Mouse (Mus musculus) MEL-GATA-1-ER (cell line): ENCODE measurements around the gene Sap30l.
"Not testable (repeated sequence)": the region's sequence is repeated elsewhere in the genome, so short reads cannot be mapped to it uniquely, and the experiment has no call there.

ENCODE experiments used
- DNase-seq: peaks from one replicate; pipeline ENCODE4 v3.0.0-alpha.2; 2012; ENCODE audit warnings: low read depth; ENCODE audit errors: extremely low read depth

Gene Sap30l

GRCm38 (mm10) chr11:57831281-57831781, 29.9 kb downstream of the Sap30l start:
- no peak for DNase-seq

GRCm38 (mm10) chr11:57831861-57832260, 30.4 kb downstream of the Sap30l start:
- DNase-seq = no peak

- no peak for DNase-seq
Observed at GRCm38 (mm10) chr11:57832552-57833201, 31.2 kb downstream of the Sap30l start, which contains the start of gene Hand1. Gene Hand1 (minus strand): TSS chr11:57832818.

DNA sequence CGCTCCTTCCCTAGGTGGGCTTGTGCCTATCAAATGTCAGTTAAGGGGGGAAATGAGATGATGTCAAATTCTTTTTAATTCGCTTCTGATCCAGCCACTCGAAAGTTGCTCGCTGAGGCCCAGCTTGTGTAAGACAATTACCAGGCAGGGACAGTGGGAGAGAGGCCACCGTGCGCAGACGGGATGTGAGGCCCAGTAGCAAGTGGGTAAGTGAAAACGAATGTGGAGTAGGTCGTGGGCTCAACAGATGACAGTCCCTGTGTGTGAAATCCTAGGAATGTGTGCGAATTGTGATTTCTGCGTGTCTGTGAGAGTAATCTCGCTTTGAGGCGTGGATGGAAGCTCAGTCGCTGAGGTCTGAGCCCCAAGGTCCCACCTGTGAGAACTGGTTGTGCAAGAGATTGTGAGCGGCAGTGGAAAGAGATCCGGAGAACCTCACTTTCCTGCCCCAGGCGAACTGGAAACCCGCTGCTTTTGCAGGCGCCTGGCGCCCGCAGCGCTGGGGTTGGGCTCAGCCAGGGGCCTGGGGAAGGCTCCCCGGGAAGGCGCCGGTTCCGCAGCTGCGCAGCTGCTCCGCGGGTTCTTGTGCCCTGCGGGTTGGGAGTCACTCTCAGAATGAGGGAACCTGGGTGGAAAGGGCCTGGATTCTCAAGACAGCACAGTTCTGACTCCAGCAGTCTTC, 32.0 kb downstream of the Sap30l start:
- no peak for DNase-seq

DNA sequence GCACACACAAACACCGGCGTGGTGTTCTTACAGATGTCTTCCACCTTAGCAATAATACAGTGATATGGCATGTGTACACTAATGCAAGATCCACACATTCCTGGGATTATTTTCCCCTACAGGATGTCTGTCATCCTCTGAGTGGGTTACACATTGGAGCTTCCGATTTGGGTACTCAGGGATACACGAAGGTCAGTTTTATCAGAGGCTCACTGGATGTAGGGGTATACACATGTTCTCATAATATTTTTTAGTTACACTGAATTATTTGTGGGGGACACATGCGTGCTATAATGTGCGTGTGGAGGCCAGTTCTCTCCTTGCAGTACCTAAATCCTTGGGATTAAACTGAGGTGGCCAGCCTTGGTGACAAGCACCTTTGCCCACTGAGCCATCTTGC, 32.6 kb downstream of the Sap30l start:
- no peak for DNase-seq

- no peak for DNase-seq
Observed at GRCm38 (mm10) chr11:57835331-57835730, 33.9 kb downstream of the Sap30l start.

GRCm38 (mm10) chr11:57835931-57836330, 34.5 kb downstream of the Sap30l start:
- DNase-seq = no peak

GRCm38 (mm10) chr11:57836401-57836800, 35.0 kb downstream of the Sap30l start:
- DNase-seq = no peak

DNA sequence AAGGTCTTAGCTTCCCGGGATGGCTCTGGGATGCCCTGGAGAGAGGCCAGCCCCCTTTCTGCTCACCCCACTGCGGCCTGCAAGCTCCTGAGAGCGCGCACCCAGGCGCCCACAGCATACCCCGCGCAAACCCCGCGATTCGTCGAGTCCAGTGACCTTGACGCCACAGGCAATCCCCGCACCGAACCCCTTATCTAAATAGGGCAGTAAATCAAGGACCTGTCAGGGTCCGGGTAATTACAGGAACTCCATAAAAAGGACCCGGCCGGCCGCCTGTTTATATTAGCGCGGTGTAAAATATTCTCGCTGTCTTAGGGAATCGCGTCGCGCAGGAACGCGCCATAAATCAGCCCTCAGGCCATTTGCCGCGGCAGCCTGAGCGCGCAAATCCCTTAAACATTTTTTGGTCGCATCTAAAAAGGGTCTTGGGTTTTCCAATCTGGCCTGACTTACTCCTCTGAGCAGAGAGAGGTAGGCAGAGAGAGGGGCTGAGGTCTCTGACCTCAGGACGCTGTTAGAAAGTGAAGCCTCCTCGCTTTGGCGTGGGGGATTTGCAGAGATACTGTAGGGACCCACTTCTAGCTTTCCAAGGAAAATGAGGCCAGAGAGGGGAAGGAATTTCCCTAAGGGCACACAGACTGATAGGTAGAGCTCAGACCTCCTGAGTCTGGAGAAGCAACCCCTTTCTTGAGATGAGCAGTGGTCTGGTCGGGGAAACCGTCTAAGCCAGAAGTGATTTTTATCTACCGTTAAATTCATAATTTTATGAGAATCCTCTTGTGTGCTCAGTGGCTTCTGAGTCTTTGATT, 35.6 kb downstream of the Sap30l start:
- no peak for DNase-seq

DNA sequence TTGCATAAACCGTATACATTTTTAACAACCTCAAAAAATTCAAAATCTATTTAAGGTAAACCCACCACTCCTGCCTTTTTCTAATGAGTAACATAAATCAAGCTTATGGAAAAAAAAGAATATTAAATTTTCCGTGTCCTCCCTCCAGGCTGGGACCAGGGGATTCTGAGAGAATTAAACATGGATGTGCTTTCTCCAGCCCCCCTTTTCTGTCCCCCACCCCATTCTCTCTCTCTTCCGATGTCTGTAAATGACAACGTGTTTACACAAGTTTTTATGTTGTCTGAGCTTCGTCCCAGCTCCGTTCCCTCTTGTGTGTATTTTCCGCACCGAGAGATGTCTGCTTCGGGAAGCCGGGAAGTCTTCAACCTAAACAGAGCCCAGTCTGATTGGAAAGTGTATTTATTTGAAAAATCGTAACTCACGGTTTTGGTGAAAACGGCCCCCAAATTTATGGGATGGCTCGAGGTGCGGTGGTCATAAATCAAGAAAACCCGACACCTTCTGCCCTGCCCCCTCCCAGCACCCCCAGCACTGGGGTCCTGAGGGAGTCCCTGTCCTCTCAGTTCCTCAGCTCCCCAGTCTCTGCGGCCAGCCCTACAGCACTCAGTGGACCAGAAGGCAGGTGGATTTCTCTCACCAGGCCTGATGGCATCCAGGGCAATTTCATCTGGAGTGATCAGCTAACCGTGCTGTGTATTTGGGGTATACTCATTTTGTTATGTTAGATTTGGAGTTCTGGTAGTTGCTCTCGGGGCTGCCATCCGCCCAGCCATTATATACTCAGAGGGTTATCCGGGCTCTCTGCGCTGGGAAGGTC, 36.6 kb downstream of the Sap30l start:
- no peak for DNase-seq

DNA sequence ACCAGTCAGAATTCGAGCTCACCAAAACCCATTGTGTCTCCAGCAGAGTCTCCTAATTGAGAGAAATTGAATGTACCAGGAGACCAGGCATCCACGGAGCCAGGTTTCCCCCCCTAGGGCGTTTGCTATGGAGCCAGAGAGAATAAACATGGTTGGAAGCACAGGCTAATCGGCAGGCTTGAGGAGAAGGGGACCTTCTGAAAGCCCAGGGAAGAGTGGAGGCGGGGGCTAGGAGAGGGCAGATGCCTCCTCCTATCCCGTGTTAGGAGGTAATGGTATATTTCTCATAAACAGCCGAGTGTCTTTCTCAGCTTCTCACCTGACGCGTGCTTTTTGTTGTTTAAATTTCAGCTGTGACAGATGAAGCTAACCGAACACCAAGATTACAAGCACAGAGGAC, 39.5 kb downstream of the Sap30l start:
- DNase-seq = no peak

DNA sequence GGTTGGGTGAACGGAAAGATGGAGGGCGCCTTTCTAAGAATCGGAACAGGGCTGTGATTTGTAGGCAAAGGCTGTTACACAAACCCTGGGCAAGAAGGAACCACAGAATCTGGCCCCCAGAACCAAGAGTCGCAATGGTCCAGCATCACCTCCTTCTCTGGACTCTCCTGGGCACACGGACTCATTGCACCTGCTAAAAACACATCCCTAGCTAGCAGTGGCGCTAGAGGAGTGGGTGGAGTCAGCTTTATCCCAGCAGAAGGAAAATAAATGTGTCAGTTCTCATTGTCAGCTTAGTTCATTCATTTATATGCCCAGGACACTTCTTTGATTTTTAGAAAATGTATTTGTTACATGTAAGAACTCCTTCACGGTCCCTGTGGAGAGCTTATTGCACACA, 40.0 kb downstream of the Sap30l start:
- DNase-seq = no peak

- not testable (repeated sequence) for DNase-seq
Observed at GRCm38 (mm10) chr11:57846421-57847363, 45.3 kb downstream of the Sap30l start.

DNA sequence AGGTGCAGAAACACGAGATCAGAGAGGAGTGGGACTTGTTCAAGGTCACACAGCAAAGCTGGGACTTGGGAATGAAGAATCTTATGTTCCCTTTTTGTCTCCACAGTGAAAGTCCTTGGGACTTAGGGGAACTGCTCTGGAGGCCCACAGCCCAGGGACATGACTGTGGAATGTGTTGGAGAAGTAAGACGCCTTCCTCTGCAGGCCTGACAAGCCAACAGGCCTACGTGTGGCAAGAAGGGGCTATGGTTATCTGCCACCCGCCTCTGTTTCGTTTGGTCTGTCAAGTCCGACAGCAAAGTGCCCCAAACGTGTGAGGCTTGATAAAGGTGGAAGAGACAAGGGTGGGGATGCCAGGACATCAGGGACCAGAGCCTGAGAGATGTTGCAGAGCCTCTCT, 46.0 kb downstream of the Sap30l start:
- DNase-seq = no peak

GRCm38 (mm10) chr11:57850298-57850697, 48.9 kb downstream of the Sap30l start:
- no peak for DNase-seq

- DNase-seq = no peak
Observed at GRCm38 (mm10) chr11:57850931-57851330, 49.5 kb downstream of the Sap30l start.

- no peak for DNase-seq
Observed at GRCm38 (mm10) chr11:57853571-57853970, 52.1 kb downstream of the Sap30l start.

DNA sequence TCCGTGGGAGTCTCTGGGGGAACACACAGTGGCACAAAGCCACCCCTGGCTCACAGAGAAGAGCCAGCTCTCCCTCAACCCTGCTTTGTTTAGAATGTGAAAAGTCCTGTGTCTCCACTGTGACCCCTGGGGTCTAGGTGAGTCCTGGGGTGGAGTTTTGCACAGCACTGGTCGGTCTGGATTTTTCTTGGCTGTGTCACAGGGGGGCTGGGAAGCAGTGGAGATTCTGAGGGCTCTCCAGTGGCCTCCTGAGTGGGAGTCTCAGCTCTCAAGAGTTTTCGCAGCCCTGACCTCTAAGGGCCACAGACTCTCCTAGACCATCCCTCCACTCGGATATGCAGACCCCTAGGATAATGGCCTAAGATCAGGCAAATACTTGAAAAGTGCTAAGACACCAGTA, 56.3 kb downstream of the Sap30l start:
- no peak for DNase-seq
